Mouse (Mus musculus) kidney, adult 2 months (tissue): Measurements from ENCODE around the gene Xrcc6. TPM values are rescaled to one million over a fixed set of nuclear protein-coding genes. Genes with fewer than 3 reads are reported as not detected.
A peak's percentile ranks its signal among the peaks of the same experiment; 100 is the strongest.

ENCODE experiments used
- DNase-seq: peaks from one replicate; pipeline ENCODE4 v3.0.0; 2021
- H3K27ac ChIP-seq: fragments of 200-500 bp; 2 replicates; pipeline ENCODE4 v1.5.1; 2012; ENCODE audit warnings: low read depth, low read length, control low read depth, inconsistent platforms; ENCODE audit not compliant: insufficient read depth
- H3K27me3 ChIP-seq: fragments of 200-500 bp; replicated peaks from 2 replicates; pipeline ENCODE4 v1.6.1; 2012; ENCODE audit warnings: mild to moderate bottlenecking, moderate library complexity, low read length, inconsistent platforms; ENCODE audit not compliant: control insufficient read depth, insufficient read depth
- H3K36me3 ChIP-seq: fragments of 200-500 bp; 2 replicates; pipeline ENCODE4 v1.6.1; 2012; ENCODE audit warnings: mild to moderate bottlenecking, moderate library complexity, low read length, inconsistent platforms; ENCODE audit not compliant: control insufficient read depth, insufficient read depth
- H3K4me1 ChIP-seq: fragments of 200-500 bp; 2 replicates; pipeline ENCODE4 v1.6.1; 2011; ENCODE audit warnings: low read length; ENCODE audit not compliant: control insufficient read depth, insufficient read depth
- H3K4me3 ChIP-seq: fragments of 200-500 bp; 2 replicates; pipeline ENCODE4 v1.5.1; 2011; ENCODE audit warnings: mild to moderate bottlenecking, low read depth, low read length, control low read depth; ENCODE audit not compliant: insufficient read depth
- CTCF ChIP-seq: fragments of 200-500 bp; conservative IDR thresholded peaks from 2 replicates; pipeline ENCODE4 v1.5.1; 2011; ENCODE audit warnings: low read depth, mild to moderate bottlenecking, control low read depth, low read length, moderate library complexity, mixed read lengths; ENCODE audit not compliant: insufficient read depth, insufficient read length
- POLR2A ChIP-seq: fragments of 200-500 bp; IDR thresholded peaks from one replicate; pipeline ENCODE4 v1.6.1; 2011; ENCODE audit warnings: low read depth, low read length, control low read depth
- WGBS: fragments of 180-500 bp; shearing (Covaris S2); methylation state at CpG from one replicate; pipeline ENCODE4 v1.1.7; 2018; 5-methylcytosine and 5-hydroxymethylcytosine counted together
- polyA plus RNA-seq: library from polyadenylated mRNA; depleted of rRNA; stranded (reverse); fragments of >200 nt; gene quantifications from 2 replicates; pipeline ENCODE4 v1.2.3, GENCODE M21; 2012; rRNA removed

Gene Xrcc6
- polyA plus RNA-seq, 1 experiment, result 22.1 TPM

DNA sequence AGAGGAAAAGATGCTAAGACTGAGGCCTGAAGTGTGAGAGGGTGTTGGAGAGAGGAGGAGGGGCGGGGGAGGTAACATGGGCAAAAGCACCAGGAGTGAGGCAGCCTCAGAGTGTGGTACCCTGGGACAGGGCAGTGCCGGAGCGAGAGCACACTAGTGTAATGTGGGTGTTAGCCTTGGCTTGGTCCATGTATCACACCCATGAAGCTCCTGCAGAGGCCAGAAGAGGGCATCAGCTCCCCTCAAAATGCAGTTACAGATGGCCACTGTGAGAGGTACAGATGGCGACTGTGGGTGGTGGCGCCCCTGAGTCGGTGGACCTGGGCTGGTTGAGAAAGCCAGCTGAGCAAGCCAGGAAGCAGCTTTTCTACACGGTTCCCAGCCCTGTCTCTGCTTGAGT, 93.5 kb downstream of the Xrcc6 start:
- Histone ChIP-seq H3K4me3 (no peak overlapping the region), H3K27ac (no peak overlapping the region), H3K4me1 (no peaks in the 10 kb centered on the region), H3K36me3 (no peaks in the 10 kb centered on the region), H3K27me3 (no peaks in the 10 kb centered on the region)
- WGBS, result 27% methylated on average over 7 of the region's 7 CpGs
- TF ChIP-seq CTCF (peak; percentile 57), POLR2A (no peak)
- peak; percentile 26 for DNase-seq

GRCm38 (mm10) chr15:82085606-82086005, 98.0 kb downstream of the Xrcc6 start:
- no peak for DNase-seq
- 80% methylated on average over 9 of the region's 9 CpGs for WGBS
- no peak overlapping the region for H3K27ac ChIP-seq
- H3K4me3 ChIP-seq, result no peak overlapping the region
- H3K27me3 ChIP-seq, result no peaks in the 10 kb centered on the region
- no peaks in the 10 kb centered on the region for H3K4me1 ChIP-seq
- no peaks in the 10 kb centered on the region for H3K36me3 ChIP-seq
- TF ChIP-seq CTCF (no peak), POLR2A (no peak)

GRCm38 (mm10) chr15:82086131-82086530, 98.5 kb downstream of the Xrcc6 start:
- Histone ChIP-seq H3K4me1 (no peaks in the 10 kb centered on the region), H3K36me3 (no peaks in the 10 kb centered on the region), H3K4me3 (no peak overlapping the region), H3K27me3 (no peaks in the 10 kb centered on the region), H3K27ac (no peak overlapping the region)
- 74% methylated on average over 12 of the region's 12 CpGs for WGBS
- no peak for DNase-seq
- no peak for TF ChIP-seq POLR2A
- TF ChIP-seq CTCF, result no peak

- 8% methylated on average over 10 of the region's 10 CpGs for WGBS
- H3K36me3 ChIP-seq, result no peaks in the 10 kb centered on the region
- H3K27me3 ChIP-seq, result no peaks in the 10 kb centered on the region
- DNase-seq, result no peak
- no peak overlapping the region for H3K4me3 ChIP-seq
- H3K27ac ChIP-seq, result no peak overlapping the region
- no peaks in the 10 kb centered on the region for H3K4me1 ChIP-seq
- TF ChIP-seq POLR2A (no peak), CTCF (no peak)
Observed at GRCm38 (mm10) chr15:82087266-82087665, 99.6 kb downstream of the Xrcc6 start.

Other genes starting within 250 kb of the Xrcc6 start
- gene Zc3h7b, start 242.8 kb upstream of the Xrcc6 start, polyA plus RNA-seq, result 46.5 and 47.3 TPM in 2 replicates
- 24.6 and 25.8 TPM in 2 replicates for gene Rangap1, start 242.3 kb upstream of the Xrcc6 start, polyA plus RNA-seq
- 121 and 131 TPM in 2 replicates for gene Tef, start 185.4 kb upstream of the Xrcc6 start, polyA plus RNA-seq
- gene Tob2, start 129.0 kb upstream of the Xrcc6 start, polyA plus RNA-seq, result 31.6 and 40.3 TPM in 2 replicates
- 33.5 and 47.4 TPM in 2 replicates for gene Phf5a, start 115.9 kb upstream of the Xrcc6 start, polyA plus RNA-seq
- gene Aco2, start 115.5 kb upstream of the Xrcc6 start, polyA plus RNA-seq, result 890 and 915 TPM in 2 replicates
- 16.1 and 20.2 TPM in 2 replicates for gene Polr3h, start 61.6 kb upstream of the Xrcc6 start, polyA plus RNA-seq
- 5.6 and 6.0 TPM in 2 replicates for gene Csdc2, start 51.1 kb upstream of the Xrcc6 start, polyA plus RNA-seq
- 50.7 and 51.4 TPM in 2 replicates for gene Pmm1, start 26.9 kb upstream of the Xrcc6 start, polyA plus RNA-seq
- 0.08 and 0.15 TPM in 2 replicates for gene 1700029P11Rik, start 7.3 kb upstream of the Xrcc6 start, polyA plus RNA-seq
- 29.0 and 29.8 TPM in 2 replicates for gene Desi1, start 46.0 kb downstream of the Xrcc6 start, polyA plus RNA-seq
- 48.7 and 58.2 TPM in 2 replicates for gene Snu13, start 59.8 kb downstream of the Xrcc6 start, polyA plus RNA-seq
- 0.01 and 0.02 TPM in 2 replicates for gene 4930407I10Rik, start 71.3 kb downstream of the Xrcc6 start, polyA plus RNA-seq
- gene Mei1, start 82.2 kb downstream of the Xrcc6 start, polyA plus RNA-seq, result not detected in 2 replicates
- 6.9 and 7.5 TPM in 2 replicates for gene Ccdc134, start 140.1 kb downstream of the Xrcc6 start, polyA plus RNA-seq
- 102 and 118 TPM in 2 replicates for gene Srebf2, start 159.3 kb downstream of the Xrcc6 start, polyA plus RNA-seq
- gene Shisa8, start 225.0 kb downstream of the Xrcc6 start, polyA plus RNA-seq, result 0.08 and 0.09 TPM in 2 replicates
- gene Tnfrsf13c, start 236.5 kb downstream of the Xrcc6 start, polyA plus RNA-seq, result 0.24 and 3.5 TPM in 2 replicates